Mouse (Mus musculus) lung, postnatal 4 days (tissue): ENCODE data around the gene Tsga10ip.
"Not testable (repeated sequence)": the region's sequence is repeated elsewhere in the genome, so short reads cannot be mapped to it uniquely, and the experiment has no call there.

Experiments used
- DNase-seq, 2 experiments: peaks; one replicate each; pipeline ENCODE4 v3.0.0; 2021

Gene Tsga10ip

GRCm38 (mm10) chr19:5388011-5388441 lies 14.3 kb downstream of the Tsga10ip start:
- DNase-seq = peak in 1 of 2 experiments; percentile 40

GRCm38 (mm10) chr19:5384715-5385114 lies 17.6 kb downstream of the Tsga10ip start:
- no peak for DNase-seq

GRCm38 (mm10) chr19:5383326-5383725 lies 19.0 kb downstream of the Tsga10ip start:
- no peak for DNase-seq

GRCm38 (mm10) chr19:5377446-5377845 lies 24.9 kb downstream of the Tsga10ip start:
- no peak for DNase-seq

GRCm38 (mm10) chr19:5374748-5375147 lies 27.6 kb downstream of the Tsga10ip start:
- DNase-seq = no peak

- DNase-seq = no peak
These were observed 28.1 kb downstream of the Tsga10ip start for GRCm38 (mm10) chr19:5374177-5374576.

- no peak for DNase-seq
These were observed 29.6 kb downstream of the Tsga10ip start for GRCm38 (mm10) chr19:5372724-5373123.

GRCm38 (mm10) chr19:5370932-5371331 lies 31.4 kb downstream of the Tsga10ip start:
- no peak for DNase-seq

GRCm38 (mm10) chr19:5367455-5367854 lies 34.9 kb downstream of the Tsga10ip start:
- peak in 1 of 2 experiments; percentile 25 for DNase-seq

GRCm38 (mm10) chr19:5367053-5367359 lies 35.3 kb downstream of the Tsga10ip start, which contains the start of gene Banf1:
Banf1 (minus strand) TSS chr19:5367168.
- no peak for DNase-seq

GRCm38 (mm10) chr19:5366175-5367052 lies 35.9 kb downstream of the Tsga10ip start, which contains the start of gene Eif1ad:
Eif1ad (plus strand) TSS chr19:5366741.
- peak; percentile 96 for DNase-seq

GRCm38 (mm10) chr19:5365751-5366150 lies 36.6 kb downstream of the Tsga10ip start:
- no peak for DNase-seq

- DNase-seq = no peak
These were observed 38.2 kb downstream of the Tsga10ip start for GRCm38 (mm10) chr19:5364124-5364523.

- no peak for DNase-seq
These were observed 40.1 kb downstream of the Tsga10ip start for GRCm38 (mm10) chr19:5362186-5362585.

GRCm38 (mm10) chr19:5356080-5356479 lies 46.2 kb downstream of the Tsga10ip start:
- no peak for DNase-seq

GRCm38 (mm10) chr19:5353609-5354008 lies 48.7 kb downstream of the Tsga10ip start:
- DNase-seq = no peak

GRCm38 (mm10) chr19:5349502-5349873 lies 52.8 kb downstream of the Tsga10ip start, which contains the start of gene Cst6:
Cst6 (minus strand) TSS chr19:5349574.
- DNase-seq = not testable (repeated sequence)

GRCm38 (mm10) chr19:5348526-5349501 lies 53.5 kb downstream of the Tsga10ip start:
- peak in 1 of 2 experiments; percentile 16 for DNase-seq

- DNase-seq = no peak
These were observed 54.3 kb downstream of the Tsga10ip start for GRCm38 (mm10) chr19:5348064-5348463.

- no peak for DNase-seq
These were observed 56.8 kb downstream of the Tsga10ip start for GRCm38 (mm10) chr19:5345297-5346131.

GRCm38 (mm10) chr19:5341360-5341759 lies 61.0 kb downstream of the Tsga10ip start:
- DNase-seq = no peak
